Mouse (Mus musculus): ENCODE data around the gene Dbil5.
A peak's percentile ranks its signal among the peaks of the same experiment; 100 is the strongest.
"Not testable (repeated sequence)": the region's sequence is repeated elsewhere in the genome, so short reads cannot be mapped to it uniquely, and the experiment has no call there.

The Dbil5 gene

GRCm38 (mm10) chr11:76217390-76217800 is at the start of gene Dbil5, which contains the start of gene Gemin4:
TSS of gene Dbil5 (plus strand) at chr11:76217608.
TSS of gene Gemin4 (minus strand) at chr11:76217664.
- DNase-seq (ENCODE audit: low read depth, low spot score), result peak; percentile 100

- DNase-seq (ENCODE audit: low read depth, low spot score), result no peak
These were observed 48.4 kb upstream of the Dbil5 start for GRCm38 (mm10) chr11:76168976-76169375.

GRCm38 (mm10) chr11:76170207-76170606 is 47.2 kb upstream of the Dbil5 start:
- DNase-seq (ENCODE audit: low read depth, low spot score), result no peak

- peak; percentile 59 for DNase-seq (ENCODE audit: low read depth, low spot score)
These were observed 38.5 kb upstream of the Dbil5 start for GRCm38 (mm10) chr11:76178726-76179494.

GRCm38 (mm10) chr11:76179495-76180145 is 37.8 kb upstream of the Dbil5 start, which contains the start of the genes Vps53 and Fam57a:
TSS of gene Vps53 (minus strand) at chr11:76179647.
TSS of gene Fam57a (plus strand) at chr11:76179671.
- DNase-seq (ENCODE audit: low read depth, low spot score), result peak; percentile 78

- DNase-seq (ENCODE audit: low read depth, low spot score), result no peak
These were observed 37.3 kb upstream of the Dbil5 start for GRCm38 (mm10) chr11:76180146-76180540.

GRCm38 (mm10) chr11:76183745-76184144 is 33.7 kb upstream of the Dbil5 start:
- no peak for DNase-seq (ENCODE audit: low read depth, low spot score)

GRCm38 (mm10) chr11:76186908-76187307 is 30.5 kb upstream of the Dbil5 start:
- DNase-seq (ENCODE audit: low read depth, low spot score), result peak; percentile 17

- DNase-seq (ENCODE audit: low read depth, low spot score), result no peak
These were observed 21.0 kb upstream of the Dbil5 start for GRCm38 (mm10) chr11:76196275-76196976.

- no peak for DNase-seq (ENCODE audit: low read depth, low spot score)
These were observed 20.4 kb upstream of the Dbil5 start for GRCm38 (mm10) chr11:76196977-76197469.

GRCm38 (mm10) chr11:76201761-76202674 is 15.4 kb upstream of the Dbil5 start:
- DNase-seq (ENCODE audit: low read depth, low spot score), result peak; percentile 56

GRCm38 (mm10) chr11:76206793-76207192 is 10.6 kb upstream of the Dbil5 start:
- no peak for DNase-seq (ENCODE audit: low read depth, low spot score)

- DNase-seq (ENCODE audit: low read depth, low spot score), result no peak
These were observed 7.0 kb upstream of the Dbil5 start for GRCm38 (mm10) chr11:76210228-76210985.

- DNase-seq (ENCODE audit: low read depth, low spot score), result not testable (repeated sequence)
These were observed 5.8 kb upstream of the Dbil5 start for GRCm38 (mm10) chr11:76211595-76211994.

- DNase-seq (ENCODE audit: low read depth, low spot score), result no peak
These were observed 3.6 kb upstream of the Dbil5 start for GRCm38 (mm10) chr11:76213841-76214240.

GRCm38 (mm10) chr11:76215011-76215410 is 2.4 kb upstream of the Dbil5 start:
- no peak for DNase-seq (ENCODE audit: low read depth, low spot score)

- DNase-seq (ENCODE audit: low read depth, low spot score), result no peak
These were observed 1.3 kb upstream of the Dbil5 start for GRCm38 (mm10) chr11:76216049-76216540.

GRCm38 (mm10) chr11:76216681-76217389 is 573 bp upstream of the Dbil5 start:
- DNase-seq (ENCODE audit: low read depth, low spot score), result peak; percentile 38

GRCm38 (mm10) chr11:76224631-76225030 is 7.2 kb downstream of the Dbil5 start:
- DNase-seq (ENCODE audit: low read depth, low spot score), result no peak

Measured in CD4-positive, CD25-positive, alpha-beta regulatory T cell, adult 2 months (primary cell).